Mouse (Mus musculus) myocyte (in vitro differentiated cells): ENCODE measurements at regions not wholly inside any gene's neighbourhood (a gene's known extent, or its start where the extent isn't known, plus 50 kb on each side); places are given as distances from the start of the nearest gene placed in this dataset.

Experiments
- H3K27me3 ChIP-seq: one replicate; pipeline ENCODE4 v1.6.1; 2011; ENCODE audit not compliant: control insufficient read depth, insufficient read depth, insufficient read length
- H3K36me3 ChIP-seq: one replicate; pipeline ENCODE4 v1.6.1; 2011; ENCODE audit not compliant: control insufficient read depth, insufficient read depth
- H3K4me2 ChIP-seq: one replicate; pipeline ENCODE4 v1.6.1; 2011; ENCODE audit warnings: low read depth, control low read depth
- H3K4me3 ChIP-seq: one replicate; pipeline ENCODE4 v1.5.1; 2011; ENCODE audit warnings: mild to moderate bottlenecking, control low read depth, moderate library complexity
- H3K79me2 ChIP-seq: one replicate; pipeline ENCODE4 v1.6.1; 2011; ENCODE audit not compliant: control insufficient read depth, insufficient read depth
- H3ac ChIP-seq: one replicate; pipeline ENCODE4 v1.6.1; 2011; ENCODE audit not compliant: control insufficient read depth, insufficient read length
- CEBPB ChIP-seq: IDR thresholded peaks from 2 replicates; pipeline ENCODE4 v1.6.1; 2011; ENCODE audit warnings: mild to moderate bottlenecking, moderate library complexity; ENCODE audit not compliant: poor library complexity, insufficient read depth, severe bottlenecking
- E2F4 ChIP-seq: IDR thresholded peaks from one replicate; pipeline ENCODE4 v1.6.1; 2011; ENCODE audit warnings: mild to moderate bottlenecking, control low read depth, moderate library complexity; ENCODE audit not compliant: insufficient read depth
- MAX ChIP-seq: IDR thresholded peaks from one replicate; pipeline ENCODE4 v1.6.1; 2011; ENCODE audit warnings: low read depth, mild to moderate bottlenecking, control low read depth
- MYOD1 ChIP-seq, 3 experiments: IDR thresholded peaks; one replicate each; pipeline ENCODE4 v1.6.1; 2011; ENCODE audit warnings: control low read depth in 2 of 3, low read depth in 2 of 3, mild to moderate bottlenecking in 2 of 3, moderate library complexity in 1 of 3; ENCODE audit not compliant: insufficient read length in 2 of 3, control insufficient read depth in 1 of 3
- MYOG ChIP-seq, 3 experiments: IDR thresholded peaks; one replicate each; pipeline ENCODE4 v1.6.1; 2011; ENCODE audit warnings: control low read depth in 2 of 3, low read depth in 2 of 3, mild to moderate bottlenecking in 2 of 3; ENCODE audit not compliant: insufficient read length in 2 of 3, control insufficient read depth in 1 of 3, insufficient read depth in 1 of 3
- POLR2A ChIP-seq: IDR thresholded peaks from one replicate; pipeline ENCODE4 v1.6.1; 2011; ENCODE audit warnings: low read depth, mild to moderate bottlenecking, control low read depth, moderate library complexity; ENCODE audit not compliant: insufficient read length
- POLR2AphosphoS2 ChIP-seq: IDR thresholded peaks from one replicate; pipeline ENCODE4 v1.6.1; 2011; ENCODE audit warnings: low read depth, control low read depth; ENCODE audit not compliant: insufficient read length
- REST ChIP-seq: IDR thresholded peaks from one replicate; pipeline ENCODE4 v1.6.1; 2011; ENCODE audit warnings: mild to moderate bottlenecking, control low read depth, moderate library complexity; ENCODE audit not compliant: insufficient read depth, insufficient read length
- SRF ChIP-seq: IDR thresholded peaks from one replicate; pipeline ENCODE4 v1.6.1; 2011; ENCODE audit warnings: low read depth; ENCODE audit not compliant: control insufficient read depth, insufficient read length
- TCF12 ChIP-seq: IDR thresholded peaks from one replicate; pipeline ENCODE4 v1.6.1; 2011; ENCODE audit warnings: mild to moderate bottlenecking, control low read depth; ENCODE audit not compliant: poor library complexity, insufficient read depth, severe bottlenecking
- TCF3 ChIP-seq: IDR thresholded peaks from one replicate; pipeline ENCODE4 v1.6.1; 2011; ENCODE audit warnings: low read depth, control low read depth; ENCODE audit not compliant: insufficient read length
- USF1 ChIP-seq: IDR thresholded peaks from one replicate; pipeline ENCODE4 v1.6.1; 2011; ENCODE audit warnings: low read depth, mild to moderate bottlenecking, control low read depth, moderate library complexity

- Histone ChIP-seq H3K27me3 (no peaks in the 10 kb centered on the region), H3K79me2 (no peaks in the 10 kb centered on the region), H3K4me3 (no peak overlapping the region), H3K36me3 (no peaks in the 10 kb centered on the region), H3ac (no peak overlapping the region), H3K4me2 (no peak overlapping the region)
- TF ChIP-seq E2F4 (no peak), MYOG (IDR thresholded peaks at IDR 0.05; ENCODE audit: control insufficient read depth in 1 of 3, insufficient read depth in 1 of 3, insufficient read length in 2 of 3, low read depth in 2 of 3) (no peak), USF1 (no peak), CEBPB (no peak), TCF3 (no peak), POLR2A (no peak), MYOD1 (IDR thresholded peaks at IDR 0.05; ENCODE audit: control insufficient read depth in 1 of 3, insufficient read length in 2 of 3, low read depth in 2 of 3) (no peak), POLR2AphosphoS2 (no peak), SRF (no peak), TCF12 (no peak), REST (no peak)
Measured at GRCm38 (mm10) chr8:23511264-23511663, 1100.1 kb downstream of the Mrps31 start.

GRCm38 (mm10) chr8:23511792-23512191 lies 1100.6 kb downstream of the Mrps31 start:
- no peak overlapping the region for H3K4me2 ChIP-seq
- no peak overlapping the region for H3ac ChIP-seq
- H3K79me2 ChIP-seq = no peaks in the 10 kb centered on the region
- H3K36me3 ChIP-seq = no peaks in the 10 kb centered on the region
- no peak overlapping the region for H3K4me3 ChIP-seq
- TF ChIP-seq POLR2A (no peak), USF1 (no peak), MYOD1 (IDR thresholded peaks at IDR 0.05; ENCODE audit: control insufficient read depth in 1 of 3, insufficient read length in 2 of 3, low read depth in 2 of 3) (no peak), E2F4 (no peak), TCF12 (no peak), POLR2AphosphoS2 (no peak), REST (no peak), MAX (no peak), CEBPB (no peak), TCF3 (no peak), MYOG (IDR thresholded peaks at IDR 0.05; ENCODE audit: control insufficient read depth in 1 of 3, insufficient read depth in 1 of 3, insufficient read length in 2 of 3, low read depth in 2 of 3) (no peak), SRF (no peak)
- no peaks in the 10 kb centered on the region for H3K27me3 ChIP-seq

GRCm38 (mm10) chr8:23516469-23516868 lies 1105.3 kb downstream of the Mrps31 start:
- H3K4me3 ChIP-seq = no peak overlapping the region
- H3K36me3 ChIP-seq = no peaks in the 10 kb centered on the region
- TF ChIP-seq MYOD1 (IDR thresholded peaks at IDR 0.05; ENCODE audit: control insufficient read depth in 1 of 3, insufficient read length in 2 of 3, low read depth in 2 of 3) (no peak), CEBPB (no peak)

GRCm38 (mm10) chr8:23531551-23532142 lies 1120.5 kb downstream of the Mrps31 start:
- Histone ChIP-seq H3K27me3 (no peaks in the 10 kb centered on the region), H3K36me3 (no peaks in the 10 kb centered on the region), H3K4me3 (no peak overlapping the region), H3K79me2 (no peaks in the 10 kb centered on the region), H3ac (no peak overlapping the region), H3K4me2 (no peak overlapping the region)
- no peak for TF ChIP-seq POLR2A
- no peak for TF ChIP-seq TCF3
- TF ChIP-seq E2F4 = no peak
- TF ChIP-seq MYOG (IDR thresholded peaks at IDR 0.05; ENCODE audit: control insufficient read depth in 1 of 3, insufficient read depth in 1 of 3, insufficient read length in 2 of 3, low read depth in 2 of 3) = no peak
- no peak for TF ChIP-seq USF1
- TF ChIP-seq MAX = no peak
- TF ChIP-seq POLR2AphosphoS2 = no peak

More at GRCm38 (mm10) chr8:23516469-23516868, 1105.3 kb downstream of the Mrps31 start:
- Histone ChIP-seq H3K4me2 (no peak overlapping the region), H3K79me2 (no peaks in the 10 kb centered on the region), H3K27me3 (no peaks in the 10 kb centered on the region), H3ac (no peak overlapping the region)

GRCm38 (mm10) chr8:23537681-23538359 lies 1126.7 kb downstream of the Mrps31 start:
- Histone ChIP-seq H3K27me3 (no peaks in the 10 kb centered on the region), H3ac (no peak overlapping the region), H3K79me2 (no peaks in the 10 kb centered on the region), H3K4me2 (no peak overlapping the region), H3K36me3 (no peaks in the 10 kb centered on the region), H3K4me3 (no peak overlapping the region)
- TF ChIP-seq TCF3 (no peak), MAX (no peak), USF1 (no peak)
